Mouse (Mus musculus) thymus, adult 2 months (tissue): Measurements from ENCODE around the gene Ppp1r10. TPM values are rescaled to one million over a fixed set of nuclear protein-coding genes. Genes with fewer than 3 reads are reported as not detected.

Source experiments
- DNase-seq: peaks from one replicate; pipeline ENCODE4 v3.0.0; 2021
- H3K27ac ChIP-seq: fragments of 200-500 bp; 2 replicates; pipeline ENCODE4 v1.5.1; 2012; ENCODE audit warnings: low read length, control low read depth; ENCODE audit not compliant: control insufficient read depth, insufficient read depth
- H3K27me3 ChIP-seq: fragments of 200-500 bp; 2 replicates; pipeline ENCODE4 v1.6.1; 2012; ENCODE audit warnings: mild to moderate bottlenecking, low read length, moderate library complexity, mixed read lengths; ENCODE audit not compliant: control insufficient read depth, insufficient read depth
- H3K36me3 ChIP-seq: fragments of 200-500 bp; 2 replicates; pipeline ENCODE4 v1.6.1; 2012; ENCODE audit warnings: mild to moderate bottlenecking, low read length, moderate library complexity; ENCODE audit not compliant: control insufficient read depth, insufficient read depth
- H3K4me1 ChIP-seq: fragments of 200-500 bp; replicated peaks from 2 replicates; pipeline ENCODE4 v1.6.1; 2012; ENCODE audit warnings: low read length; ENCODE audit not compliant: control insufficient read depth, insufficient read depth
- H3K4me3 ChIP-seq: fragments of 200-500 bp; 2 replicates; pipeline ENCODE4 v1.5.1; 2012; ENCODE audit warnings: mild to moderate bottlenecking, low read length, control low read depth, moderate library complexity; ENCODE audit not compliant: control insufficient read depth, insufficient read depth
- CTCF ChIP-seq: fragments of 200-500 bp; IDR thresholded peaks from 2 replicates; pipeline ENCODE4 v1.5.1; 2012; ENCODE audit warnings: mild to moderate bottlenecking, control low read depth, low read length, moderate library complexity, borderline replicate concordance; ENCODE audit not compliant: control insufficient read depth, poor library complexity, insufficient read depth; ENCODE audit errors: extremely low read depth
- POLR2A ChIP-seq: fragments of 200-500 bp; IDR thresholded peaks from 2 replicates; pipeline ENCODE4 v1.6.1; 2012; ENCODE audit warnings: mild to moderate bottlenecking, low read length, control low read depth, moderate library complexity; ENCODE audit not compliant: control insufficient read depth, poor library complexity, insufficient read depth; ENCODE audit errors: extremely low read depth
- WGBS: fragments of 180-500 bp; shearing (Covaris S2); methylation state at CpG from one replicate; pipeline ENCODE4 v1.1.7; 2018; 5-methylcytosine and 5-hydroxymethylcytosine counted together
- polyA plus RNA-seq: library from polyadenylated mRNA; depleted of rRNA; stranded (reverse); fragments of >200 nt; gene quantifications from 2 replicates; pipeline ENCODE4 v1.2.3, GENCODE M21; 2012; rRNA removed

Ppp1r10 gene
- polyA plus RNA-seq, result 63.0 and 65.6 TPM in 2 replicates

GRCm38 (mm10) chr17:35916297-35917142 is at the start of gene Ppp1r10, which contains the start of gene Mrps18b:
Ppp1r10 (plus strand) TSS chr17:35916434.
Mrps18b (minus strand) TSS chr17:35916389.
- H3K4me1 ChIP-seq, result peaks cover 9% of the 10 kb centered on the region

GRCm38 (mm10) chr17:35866911-35867890 is 49.0 kb upstream of the Ppp1r10 start:
- 6% methylated on average over 26 of the region's 26 CpGs for WGBS
- H3K27me3 ChIP-seq, result no peaks in the 10 kb centered on the region
- H3K4me1 ChIP-seq, result peaks cover 39% of the 10 kb centered on the region
- H3K4me3 ChIP-seq, result peak overlapping the region; percentile 96
- TF ChIP-seq POLR2A (no peak), CTCF (peak; percentile 10; the same call in 1 of the 2 replicates)
- DNase-seq, result peak; percentile 72
- no peaks in the 10 kb centered on the region for H3K36me3 ChIP-seq
- peak overlapping the region; percentile 55 for H3K27ac ChIP-seq

More at GRCm38 (mm10) chr17:35916297-35917142, at the start of gene Ppp1r10, which contains the start of gene Mrps18b:
- DNase-seq, result peak; percentile 99
- Histone ChIP-seq H3K36me3 (peaks cover 10% of the 10 kb centered on the region), H3K27me3 (no peaks in the 10 kb centered on the region), H3K4me3 (peak within 1 kb of the TSS; percentile 65), H3K27ac (peak within 1 kb of the TSS; percentile 98)
- whole genome bisulfite sequencing, result under 1% methylated on average over 83 of the region's 83 CpGs
- TF ChIP-seq CTCF (peak; percentile 71; the same call in 1 of the 2 replicates), POLR2A (peak; percentile 99)

- peak; percentile 69 for DNase-seq
- no peaks in the 10 kb centered on the region for H3K27me3 ChIP-seq
- peak overlapping the region; percentile 88 for H3K27ac ChIP-seq
- peak overlapping the region; percentile 96 for H3K4me3 ChIP-seq
- peaks cover 42% of the 10 kb centered on the region for H3K4me1 ChIP-seq
- TF ChIP-seq CTCF, result no peak
- peak; percentile 29; the same call in 1 of the 2 replicates for TF ChIP-seq POLR2A
- H3K36me3 ChIP-seq, result no peaks in the 10 kb centered on the region
- 4% methylated on average over 17 of the region's 17 CpGs for WGBS
These were observed 47.9 kb upstream of the Ppp1r10 start for GRCm38 (mm10) chr17:35868165-35868820.

GRCm38 (mm10) chr17:35868961-35869345 is 47.3 kb upstream of the Ppp1r10 start:
- peaks cover 46% of the 10 kb centered on the region for H3K4me1 ChIP-seq
- no peak for DNase-seq
- WGBS, result 1% methylated on average over 7 of the region's 7 CpGs
- H3K4me3 ChIP-seq, result peak overlapping the region; percentile 96
- peak overlapping the region; percentile 88 for H3K27ac ChIP-seq
- H3K27me3 ChIP-seq, result no peaks in the 10 kb centered on the region
- peaks cover under 1% of the 10 kb centered on the region; the same call in 1 of the 2 replicates for H3K36me3 ChIP-seq
- TF ChIP-seq CTCF (no peak), POLR2A (no peak)

GRCm38 (mm10) chr17:35869346-35870067 is 46.7 kb upstream of the Ppp1r10 start:
- TF ChIP-seq POLR2A (0 out of 2 replicates have a peak, but pooled peaks have one; percentile 38), CTCF (no peak)
- Histone ChIP-seq H3K4me3 (peak overlapping the region; percentile 96), H3K4me1 (peaks cover 46% of the 10 kb centered on the region)

More at GRCm38 (mm10) chr17:35869346-35870067, 46.7 kb upstream of the Ppp1r10 start:
- H3K27me3 ChIP-seq, result no peaks in the 10 kb centered on the region
- WGBS, result under 1% methylated on average over 7 of the region's 7 CpGs
- H3K36me3 ChIP-seq, result peaks cover 6% of the 10 kb centered on the region
- H3K27ac ChIP-seq, result peak overlapping the region; percentile 88
- peak; percentile 47 for DNase-seq
